Mouse (Mus musculus) midbrain, embryonic 11.5 days (tissue): ENCODE measurements around the gene Cep128. TPM values are rescaled to one million over a fixed set of nuclear protein-coding genes. Genes with fewer than 3 reads are reported as not detected.
"Not testable (repeated sequence)": the region's sequence is repeated elsewhere in the genome, so short reads cannot be mapped to it uniquely, and the experiment has no call there.

Source experiments
- ATAC-seq: fragments of 200-750 bp; cut with Nextera tagmentation; 2 replicates; pipeline ENCODE4 v1.8.0; 2017; ENCODE audit warnings: moderate TSS enrichment, moderate library complexity; ENCODE audit not compliant: low FRiP score
- DNase-seq: peaks from one replicate; pipeline ENCODE4 v3.0.0; 2015; ENCODE audit warnings: low spot score; ENCODE audit errors: missing footprints
- H3K27ac ChIP-seq: fragments of 300-500 bp; sonication (generic); 2 replicates; pipeline ENCODE4 v1.5.1; 2014; ENCODE audit warnings: low read depth, low read length
- H3K27me3 ChIP-seq: fragments of 300-500 bp; sonication (generic); 2 replicates; pipeline ENCODE4 v1.6.1; 2014; ENCODE audit warnings: mild to moderate bottlenecking, low read length, moderate library complexity, mixed read lengths; ENCODE audit not compliant: control insufficient read depth, insufficient read depth
- H3K36me3 ChIP-seq: fragments of 300-500 bp; sonication (generic); 2 replicates; pipeline ENCODE4 v1.6.1; 2014; ENCODE audit warnings: mild to moderate bottlenecking, low read length, moderate library complexity, mixed read lengths; ENCODE audit not compliant: control insufficient read depth, insufficient read depth
- H3K4me1 ChIP-seq: fragments of 300-500 bp; sonication (generic); 2 replicates; pipeline ENCODE4 v1.6.1; 2014; ENCODE audit warnings: low read length; ENCODE audit not compliant: control insufficient read depth, insufficient read depth
- H3K4me2 ChIP-seq: fragments of 300-500 bp; sonication (generic); 2 replicates; pipeline ENCODE4 v1.6.1; 2014; ENCODE audit warnings: mild to moderate bottlenecking, moderate library complexity
- H3K4me3 ChIP-seq: fragments of 300-500 bp; sonication (generic); 2 replicates; pipeline ENCODE4 v1.5.1; 2014; ENCODE audit warnings: low read depth, low read length
- H3K9ac ChIP-seq: fragments of 300-500 bp; sonication (generic); 2 replicates; pipeline ENCODE4 v1.6.1; 2014; ENCODE audit warnings: low read length
- H3K9me3 ChIP-seq: fragments of 300-500 bp; sonication (generic); 2 replicates; pipeline ENCODE4 v1.6.1; 2016; ENCODE audit warnings: low read length; ENCODE audit not compliant: control insufficient read depth
- WGBS: fragments of 180-500 bp; shearing (Covaris S2); extraction: QIAGEN DNeasy Blood & Tissue Kit; methylation state at CpG from one replicate; pipeline ENCODE4 v1.1.7; 2014; 5-methylcytosine and 5-hydroxymethylcytosine counted together
- polyA plus RNA-seq: library from polyadenylated mRNA; unstranded; fragments of >200 nt; fragmentation: Nextera tagmentation; extraction: Ambion mirVana; gene quantifications from 2 replicates; pipeline ENCODE4 v1.2.1, GENCODE M21; 2014

Cep128 gene
- polyA plus RNA-seq, 1 experiment from 2014 or later = 9.5 TPM

GRCm38 (mm10) chr12:90997539-90997938 is 386.7 kb downstream of the Cep128 start:
- ATAC-seq = no peak
- 90% methylated on average over 4 of the region's 4 CpGs for WGBS
- no peak overlapping the region for H3K27ac ChIP-seq

GRCm38 (mm10) chr12:90993331-90993730 is 390.9 kb downstream of the Cep128 start:
- Histone ChIP-seq H3K27me3 (no peaks in the 10 kb centered on the region), H3K9ac (no peak overlapping the region), H3K4me2 (no peak overlapping the region), H3K36me3 (no peaks in the 10 kb centered on the region), H3K4me3 (no peak overlapping the region), H3K4me1 (no peaks in the 10 kb centered on the region), H3K27ac (no peak overlapping the region), H3K9me3 (no peaks in the 10 kb centered on the region)
- no peak for DNase-seq
- ATAC-seq = no peak
- 86% methylated on average over 2 of the region's 2 CpGs for WGBS

More at GRCm38 (mm10) chr12:90997539-90997938, 386.7 kb downstream of the Cep128 start:
- H3K36me3 ChIP-seq = no peaks in the 10 kb centered on the region
- H3K9me3 ChIP-seq = no peaks in the 10 kb centered on the region
- no peaks in the 10 kb centered on the region for H3K4me1 ChIP-seq
- H3K4me3 ChIP-seq = no peak overlapping the region
- H3K4me2 ChIP-seq = no peak overlapping the region
- no peak for DNase-seq
- H3K9ac ChIP-seq = no peak overlapping the region
- H3K27me3 ChIP-seq = no peaks in the 10 kb centered on the region

GRCm38 (mm10) chr12:90987782-90988181 is 396.4 kb downstream of the Cep128 start:
- H3K4me1 ChIP-seq = no peaks in the 10 kb centered on the region
- no peak for ATAC-seq

DNA sequence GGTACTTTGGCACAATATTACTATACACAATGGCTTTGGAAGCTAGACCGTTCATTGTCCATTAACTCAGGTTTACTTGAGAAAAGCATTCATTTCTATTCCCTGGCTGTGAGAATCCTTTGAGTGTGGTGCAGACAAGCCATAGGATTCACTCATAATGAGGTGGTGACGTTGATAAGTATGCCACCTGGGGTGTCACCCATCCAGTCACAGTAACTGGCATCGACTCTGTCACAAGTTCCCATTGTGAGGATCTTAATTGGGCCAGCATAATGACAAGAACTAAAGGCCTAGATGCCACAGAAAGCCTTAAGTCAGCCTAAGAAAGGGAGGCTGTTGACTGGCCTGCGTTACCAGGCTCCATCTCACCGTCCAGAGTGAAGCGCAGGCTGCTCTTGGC is 396.9 kb downstream of the Cep128 start:
- WGBS = 78% methylated on average over 6 of the region's 6 CpGs
- no peaks in the 10 kb centered on the region for H3K9me3 ChIP-seq

More at GRCm38 (mm10) chr12:90987782-90988181, 396.4 kb downstream of the Cep128 start:
- Histone ChIP-seq H3K4me3 (no peak overlapping the region), H3K36me3 (no peaks in the 10 kb centered on the region), H3K9me3 (no peaks in the 10 kb centered on the region), H3K27ac (no peak overlapping the region), H3K4me2 (no peak overlapping the region), H3K27me3 (no peaks in the 10 kb centered on the region), H3K9ac (no peak overlapping the region)
- DNase-seq = no peak
- 92% methylated on average over 2 of the region's 2 CpGs for WGBS

DNA sequence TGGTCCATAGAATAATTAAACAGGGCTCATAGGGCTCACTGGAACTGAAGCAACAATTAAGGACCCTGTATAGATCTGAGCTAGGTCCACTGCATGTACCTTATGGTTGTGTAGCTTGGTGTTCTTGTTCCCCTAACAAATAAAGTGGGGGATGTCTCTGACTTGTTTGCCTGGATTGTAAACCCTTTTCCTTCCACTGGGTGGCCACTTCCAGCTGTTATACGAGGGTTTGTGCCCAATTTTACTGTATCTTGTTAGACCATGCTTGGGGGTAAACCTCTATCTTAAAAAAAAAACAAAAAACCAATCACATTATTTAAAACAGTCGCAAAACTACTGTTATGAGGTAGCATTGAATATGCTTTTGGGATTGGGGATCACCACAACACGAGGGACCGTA is 402.2 kb downstream of the Cep128 start:
- H3K4me2 ChIP-seq = no peak overlapping the region
- DNase-seq (no peak), ATAC-seq (no peak)
- no peaks in the 10 kb centered on the region for H3K9me3 ChIP-seq
- H3K9ac ChIP-seq = no peak overlapping the region
- H3K4me1 ChIP-seq = no peaks in the 10 kb centered on the region
- no peaks in the 10 kb centered on the region for H3K36me3 ChIP-seq
- H3K27me3 ChIP-seq = no peaks in the 10 kb centered on the region
- H3K4me3 ChIP-seq = no peak overlapping the region
- WGBS = 86% methylated on average over 4 of the region's 4 CpGs
- H3K27ac ChIP-seq = no peak overlapping the region

More for the DNA sequence above, 396.9 kb downstream of the Cep128 start:
- H3K27ac ChIP-seq = no peak overlapping the region
- H3K9ac ChIP-seq = no peak overlapping the region
- H3K27me3 ChIP-seq = no peaks in the 10 kb centered on the region
- H3K4me1 ChIP-seq = no peaks in the 10 kb centered on the region
- no peak overlapping the region for H3K4me2 ChIP-seq
- DNase-seq (no peak), ATAC-seq (no peak)
- no peaks in the 10 kb centered on the region for H3K36me3 ChIP-seq
- H3K4me3 ChIP-seq = no peak overlapping the region

- not testable (repeated sequence) for ATAC-seq, H3K4me2 ChIP-seq, H3K27ac ChIP-seq, H3K9me3 ChIP-seq, H3K4me3 ChIP-seq, DNase-seq, H3K9ac ChIP-seq, H3K36me3 ChIP-seq, H3K27me3 ChIP-seq, H3K4me1 ChIP-seq
- WGBS = 88% methylated on average over 9 of the region's 9 CpGs
These were observed 407.8 kb downstream of the Cep128 start for GRCm38 (mm10) chr12:90976406-90976805.

DNA sequence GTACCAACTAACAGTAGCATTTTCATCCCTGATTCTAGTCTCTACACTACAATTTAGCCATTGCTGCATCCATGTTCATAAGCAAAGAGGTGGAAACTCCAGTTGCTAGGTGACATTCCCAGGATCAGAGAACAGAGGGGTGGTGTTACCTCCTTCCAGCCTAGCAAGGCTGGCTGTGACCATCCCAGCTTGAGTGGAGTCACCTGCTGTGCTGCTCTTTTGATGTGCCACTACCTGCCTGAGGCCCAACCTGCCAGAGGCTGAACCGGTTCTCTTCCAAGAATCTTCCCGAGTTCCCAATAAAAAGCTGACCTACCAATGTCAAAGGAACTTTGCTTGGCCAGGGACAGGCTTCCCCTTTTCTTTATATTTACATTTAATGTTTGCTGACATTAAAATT is 408.8 kb downstream of the Cep128 start:
- DNase-seq = no peak
- Histone ChIP-seq H3K4me1 (no peaks in the 10 kb centered on the region), H3K9ac (no peak overlapping the region), H3K36me3 (no peaks in the 10 kb centered on the region), H3K4me2 (no peak overlapping the region), H3K27me3 (no peaks in the 10 kb centered on the region), H3K9me3 (no peaks in the 10 kb centered on the region), H3K4me3 (no peak overlapping the region), H3K27ac (no peak overlapping the region)
- WGBS = 45% methylated on average over 2 of the region's 2 CpGs
- ATAC-seq = no peak

GRCm38 (mm10) chr12:90971156-90971555 is 413.1 kb downstream of the Cep128 start:
- Histone ChIP-seq H3K9ac (no peak overlapping the region), H3K27ac (no peak overlapping the region), H3K9me3 (no peaks in the 10 kb centered on the region), H3K36me3 (no peaks in the 10 kb centered on the region), H3K27me3 (no peaks in the 10 kb centered on the region), H3K4me2 (no peak overlapping the region), H3K4me1 (no peaks in the 10 kb centered on the region), H3K4me3 (no peak overlapping the region)
- WGBS = 90% methylated on average over 3 of the region's 3 CpGs
- ATAC-seq = no peak
- DNase-seq = no peak

- no peaks in the 10 kb centered on the region for H3K9me3 ChIP-seq
- H3K4me1 ChIP-seq = no peaks in the 10 kb centered on the region
- H3K4me3 ChIP-seq = no peak overlapping the region
- ATAC-seq (no peak), DNase-seq (no peak)
- no peak overlapping the region for H3K4me2 ChIP-seq
- H3K36me3 ChIP-seq = no peaks in the 10 kb centered on the region
- H3K27me3 ChIP-seq = no peaks in the 10 kb centered on the region
- WGBS = 90% methylated on average over 5 of the region's 5 CpGs
- no peak overlapping the region for H3K27ac ChIP-seq
- H3K9ac ChIP-seq = no peak overlapping the region
These were observed 422.7 kb downstream of the Cep128 start for GRCm38 (mm10) chr12:90961386-90962017.
